25 mouse cellular contexts compared by ENCODE assay signal in the genomic region with DNA sequence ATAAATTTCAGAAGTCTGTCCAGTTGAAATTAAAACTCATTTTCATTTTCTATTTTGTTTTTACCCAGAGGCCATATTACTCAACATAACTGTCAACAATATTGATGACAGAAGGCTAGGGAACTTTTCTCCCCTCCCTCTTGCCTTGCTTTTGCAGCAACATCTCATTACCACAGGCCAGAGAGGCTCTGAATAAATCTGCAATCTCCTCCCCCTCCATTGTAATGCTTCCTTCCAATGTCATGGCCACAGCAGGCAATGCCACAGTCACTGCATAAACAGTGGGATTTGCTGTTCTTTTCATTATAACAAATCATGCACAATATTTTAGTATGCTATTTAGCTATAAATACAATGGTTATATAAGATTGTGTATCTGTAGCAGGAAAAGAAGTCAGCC.
DNase-seq lines count a peak whose midpoint lies in the region; ATAC-seq and TF ChIP-seq lines count a peak whose summit lies in the region.
"Had no signal": no experiment of that assay in that cellular context is flagged by ENCODE, and none has a peak within 500 bp of the region (broad histone marks: within the 10 kb centered on the region; RNA-seq: fewer than 3 reads in every experiment).

No protein-coding gene starts in this region.

- H3K27ac ChIP-seq in forebrain, embryonic 11.5 days (ENCODE audit: low read depth, low read length), result no peak overlapping the region
- H3K27ac ChIP-seq in forebrain, postnatal 0 days (ENCODE audit: low read depth, low read length), result no peak overlapping the region
- no peak overlapping the region for H3K27ac ChIP-seq in hindbrain, embryonic 13.5 days
- H3K27ac ChIP-seq in hindbrain, postnatal 0 days, result no peak overlapping the region
- H3K27ac ChIP-seq: embryonic facial prominence, embryonic 15.5 days; hindbrain, embryonic 15.5 days; intestine, embryonic 15.5 days; limb, embryonic 15.5 days; liver, embryonic 14.5 days had no signal

- peak; percentile 70 for ATAC-seq in forebrain, embryonic 11.5 days (replicated peaks; ENCODE audit: low FRiP score)
- no peak for ATAC-seq in forebrain, postnatal 0 days
- 0 out of 2 replicates have a peak, but pooled peaks have one; percentile 52 for ATAC-seq in hindbrain, embryonic 13.5 days (ENCODE audit: low FRiP score)
- no peak for ATAC-seq in hindbrain, postnatal 0 days
- ATAC-seq: activated CD4-positive, CD25-positive, alpha-beta regulatory T cell, adult 4 months; intestine, embryonic 15.5 days; midbrain, embryonic 16.5 days had no signal

- no peak overlapping the region for H3K9ac ChIP-seq in forebrain, embryonic 11.5 days (ENCODE audit: low read length)
- H3K9ac ChIP-seq in forebrain, postnatal 0 days, result no peak overlapping the region
- H3K9ac ChIP-seq in hindbrain, embryonic 13.5 days, result no peak overlapping the region
- no peak overlapping the region for H3K9ac ChIP-seq in hindbrain, postnatal 0 days (replicated peaks; ENCODE audit: low read length)
- H3K9ac ChIP-seq: embryonic facial prominence, embryonic 15.5 days; heart, embryonic 12.5 days; hindbrain, embryonic 15.5 days; intestine, embryonic 15.5 days; limb, embryonic 15.5 days; liver, embryonic 14.5 days; lung, embryonic 14.5 days had no signal

- TF ChIP-seq CTCF in forebrain, postnatal 0 days (IDR thresholded peaks at IDR 0.05; ENCODE audit: low read depth), result no peak
- TF ChIP-seq CTCF in hindbrain, postnatal 0 days (IDR thresholded peaks at IDR 0.05; ENCODE audit: low read depth), result no peak

- H3K27me3 ChIP-seq in forebrain, embryonic 11.5 days (ENCODE audit: control insufficient read depth, insufficient read depth, low read length), result no peaks in the 10 kb centered on the region
- H3K27me3 ChIP-seq in forebrain, postnatal 0 days (ENCODE audit: insufficient read depth, low read length), result no peaks in the 10 kb centered on the region
- no peaks in the 10 kb centered on the region for H3K27me3 ChIP-seq in hindbrain, embryonic 13.5 days
- no peaks in the 10 kb centered on the region for H3K27me3 ChIP-seq in hindbrain, postnatal 0 days (ENCODE audit: insufficient read depth, low read length)
- H3K27me3 ChIP-seq: embryonic facial prominence, embryonic 15.5 days; heart, embryonic 12.5 days; hindbrain, embryonic 15.5 days; intestine, embryonic 15.5 days; limb, embryonic 15.5 days had no signal

- DNase-seq in forebrain, embryonic 11.5 days (ENCODE audit: low spot score), result no peak
- no peak for DNase-seq in forebrain, postnatal 0 days
- DNase-seq in hindbrain, postnatal 0 days (ENCODE audit: low spot score), result no peak
- DNase-seq in 3T3-L1 (ENCODE audit: low read depth, low spot score), result peak; percentile 49
- DNase-seq in adipocyte (ENCODE audit: low spot score), result peak; percentile 77
- no peak for DNase-seq in frontal cortex, postnatal 14 days (ENCODE audit: low spot score in 2 of 2)
- DNase-seq: cerebellum, adult 8-10 months; cerebellum, postnatal 36 days; gastrocnemius, postnatal 14 days; heart, adult 18-20 months; heart, postnatal 10 days; kidney, adult 9 months; kidney, postnatal 14 days; left cerebral cortex, postnatal 4 days; lung, embryonic 14.5 days had no signal

- H3K4me3 ChIP-seq in forebrain, embryonic 11.5 days (ENCODE audit: low read depth, low read length), result no peak overlapping the region
- no peak overlapping the region for H3K4me3 ChIP-seq in forebrain, postnatal 0 days (ENCODE audit: low read depth, low read length)
- H3K4me3 ChIP-seq in hindbrain, embryonic 13.5 days, result no peak overlapping the region
- no peak overlapping the region for H3K4me3 ChIP-seq in hindbrain, postnatal 0 days (ENCODE audit: low read length)
- H3K4me3 ChIP-seq: embryonic facial prominence, embryonic 15.5 days; heart, embryonic 12.5 days; hindbrain, embryonic 15.5 days; intestine, embryonic 15.5 days; limb, embryonic 15.5 days; myocyte had no signal

- H3K36me3 ChIP-seq in forebrain, embryonic 11.5 days (ENCODE audit: control insufficient read depth, insufficient read depth, low read length), result no peaks in the 10 kb centered on the region
- no peaks in the 10 kb centered on the region for H3K36me3 ChIP-seq in forebrain, postnatal 0 days (ENCODE audit: insufficient read depth)
- H3K36me3 ChIP-seq in hindbrain, embryonic 13.5 days, result no peaks in the 10 kb centered on the region
- no peaks in the 10 kb centered on the region for H3K36me3 ChIP-seq in hindbrain, postnatal 0 days (ENCODE audit: insufficient read depth, low read length)
- H3K36me3 ChIP-seq: embryonic facial prominence, embryonic 15.5 days; heart, embryonic 12.5 days; hindbrain, embryonic 15.5 days; intestine, embryonic 15.5 days; limb, embryonic 15.5 days had no signal

- no peaks in the 10 kb centered on the region for H3K9me3 ChIP-seq in forebrain, embryonic 11.5 days (ENCODE audit: control insufficient read depth, low read length)
- no peaks in the 10 kb centered on the region for H3K9me3 ChIP-seq in forebrain, postnatal 0 days (ENCODE audit: low read length)
- no peaks in the 10 kb centered on the region for H3K9me3 ChIP-seq in hindbrain, embryonic 13.5 days
- H3K9me3 ChIP-seq in hindbrain, postnatal 0 days (ENCODE audit: low read length), result no peaks in the 10 kb centered on the region
- H3K9me3 ChIP-seq: embryonic facial prominence, embryonic 15.5 days; heart, embryonic 12.5 days; hindbrain, embryonic 15.5 days; intestine, embryonic 15.5 days; limb, embryonic 15.5 days had no signal

- no peak overlapping the region for H3K4me2 ChIP-seq in forebrain, embryonic 11.5 days (ENCODE audit: low read depth, low read length, severe bottlenecking)
- H3K4me2 ChIP-seq in forebrain, postnatal 0 days (ENCODE audit: low read depth), result no peak overlapping the region
- H3K4me2 ChIP-seq in hindbrain, embryonic 13.5 days, result no peak overlapping the region
- H3K4me2 ChIP-seq in hindbrain, postnatal 0 days (ENCODE audit: low read depth, low read length), result no peak overlapping the region
- H3K4me2 ChIP-seq: embryonic facial prominence, embryonic 15.5 days; heart, embryonic 12.5 days; hindbrain, embryonic 15.5 days; intestine, embryonic 15.5 days; limb, embryonic 15.5 days; lung, embryonic 14.5 days had no signal

- H3K4me1 ChIP-seq in forebrain, embryonic 11.5 days (replicated peaks; ENCODE audit: control insufficient read depth, insufficient read depth, low read length), result 0 out of 2 replicates have a peak, but pooled peaks cover 2% of the 10 kb centered on the region
- H3K4me1 ChIP-seq in forebrain, postnatal 0 days (ENCODE audit: insufficient read depth), result no peaks in the 10 kb centered on the region
- no peaks in the 10 kb centered on the region for H3K4me1 ChIP-seq in hindbrain, embryonic 13.5 days (replicated peaks)
- no peaks in the 10 kb centered on the region for H3K4me1 ChIP-seq in hindbrain, postnatal 0 days (ENCODE audit: insufficient read depth, low read length)
- H3K4me1 ChIP-seq: embryonic facial prominence, embryonic 15.5 days; heart, embryonic 12.5 days; hindbrain, embryonic 15.5 days; intestine, embryonic 15.5 days; limb, embryonic 15.5 days had no signal

Comparison
In these comparisons a context has a peak if more than half of its experiments do, and no peak if none do; other contexts are left out.
1. ATAC-seq: peak in forebrain, embryonic 11.5 days (single experiment) and hindbrain, embryonic 13.5 days (single experiment); none in forebrain, postnatal 0 days (single experiment) and hindbrain, postnatal 0 days (single experiment).
2. DNase-seq: peak in 3T3-L1 (single experiment) and adipocyte (single experiment); none in forebrain, embryonic 11.5 days (single experiment), forebrain, postnatal 0 days (single experiment), hindbrain, postnatal 0 days (single experiment) and frontal cortex, postnatal 14 days (0 of 2).